Mouse (Mus musculus) liver, embryonic 16.5 days (tissue): ENCODE results near the gene Dhfr. TPM values are rescaled to one million over a fixed set of nuclear protein-coding genes. Genes with fewer than 3 reads are reported as not detected.

ENCODE experiments used
- polyA plus RNA-seq: library from polyadenylated mRNA; unstranded; fragments of >200 nt; fragmentation: Nextera tagmentation; extraction: Ambion mirVana; gene quantifications from 2 replicates; pipeline ENCODE4 v1.2.1, GENCODE M21; 2015

Gene Dhfr
- polyA plus RNA-seq, 1 experiment from 2014 or later = 14.0 TPM

Other genes starting within 250 kb of the Dhfr start
- 0.02 TPM in 1 of 2 replicates, not detected in the other for gene Rasgrf2, start 223.1 kb upstream of the Dhfr start, polyA plus RNA-seq
- gene Gm20379, start 48.7 kb upstream of the Dhfr start, polyA plus RNA-seq = 0.20 and 0.30 TPM in 2 replicates
- gene Msh3, start 277 bp downstream of the Dhfr start, polyA plus RNA-seq = 9.1 and 9.4 TPM in 2 replicates
- gene Ankrd34b, start 71.2 kb downstream of the Dhfr start, polyA plus RNA-seq = 0.02 TPM in 1 of 2 replicates, not detected in the other
- gene Fam151b, start 129.3 kb downstream of the Dhfr start, polyA plus RNA-seq = 0.07 TPM in 2 replicates
- 1.6 and 1.7 TPM in 2 replicates for gene Zfyve16, start 176.1 kb downstream of the Dhfr start, polyA plus RNA-seq
- not detected in 2 replicates for gene Spz1, start 221.4 kb downstream of the Dhfr start, polyA plus RNA-seq